Mouse (Mus musculus) lung, embryonic 14.5 days (tissue): ENCODE results near the gene Dohh. TPM values are rescaled to one million over a fixed set of nuclear protein-coding genes. Genes with fewer than 3 reads are reported as not detected.

ENCODE experiments used
- ATAC-seq: fragments of 200-750 bp; cut with Nextera tagmentation; 2 replicates; pipeline ENCODE4 v1.8.0; 2017; ENCODE audit warnings: mild to moderate bottlenecking, moderate TSS enrichment, moderate library complexity; ENCODE audit not compliant: insufficient read depth
- DNase-seq: peaks from one replicate; pipeline ENCODE4 v3.0.0-alpha.2; 2015
- H3K27ac ChIP-seq: fragments of 300-500 bp; sonication (generic); 2 replicates; pipeline ENCODE4 v1.5.1; 2014; ENCODE audit warnings: low read depth, mild to moderate bottlenecking, moderate library complexity
- H3K27me3 ChIP-seq: fragments of 300-500 bp; sonication (generic); 2 replicates; pipeline ENCODE4 v1.6.1; 2014; ENCODE audit warnings: low read length, control low read depth; ENCODE audit not compliant: insufficient read depth
- H3K36me3 ChIP-seq: fragments of 300-500 bp; sonication (generic); 2 replicates; pipeline ENCODE4 v1.6.1; 2014; ENCODE audit warnings: control low read depth; ENCODE audit not compliant: insufficient read depth
- H3K4me1 ChIP-seq: fragments of 300-500 bp; sonication (generic); 2 replicates; pipeline ENCODE4 v1.6.1; 2014; ENCODE audit warnings: antibody characterized with exemption, control low read depth; ENCODE audit not compliant: insufficient read depth
- H3K4me2 ChIP-seq: fragments of 300-500 bp; sonication (generic); 2 replicates; pipeline ENCODE4 v1.6.1; 2014; ENCODE audit warnings: mild to moderate bottlenecking
- H3K4me3 ChIP-seq: fragments of 300-500 bp; sonication (generic); 2 replicates; pipeline ENCODE4 v1.5.1; 2014; ENCODE audit warnings: low read depth, low read length
- H3K9ac ChIP-seq: fragments of 300-500 bp; sonication (generic); 2 replicates; pipeline ENCODE4 v1.6.1; 2014
- H3K9me3 ChIP-seq: fragments of 300-500 bp; sonication (generic); 2 replicates; pipeline ENCODE4 v1.6.1; 2016; ENCODE audit warnings: low read depth, low read length, control low read depth
- CTCF ChIP-seq: IDR thresholded peaks from 2 replicates; pipeline ENCODE4 v1.5.1; 2016; ENCODE audit warnings: antibody characterized with exemption, low read depth
- WGBS: fragments of 180-500 bp; shearing (Covaris S2); extraction: QIAGEN DNeasy Blood & Tissue Kit; methylation state at CpG from one replicate; pipeline ENCODE4 v1.1.7; 2014; 5-methylcytosine and 5-hydroxymethylcytosine counted together
- polyA plus RNA-seq: library from polyadenylated mRNA; unstranded; fragments of >200 nt; fragmentation: Nextera tagmentation; extraction: Ambion mirVana; gene quantifications from 2 replicates; pipeline ENCODE4 v1.2.1, GENCODE M21; 2014

Gene Dohh
- polyA plus RNA-seq, 1 experiment from 2014 or later: 67.0 TPM

- H3K9ac ChIP-seq: peak overlapping the region; percentile 47
- DNase-seq: no peak
Observed at GRCm38 (mm10) chr10:81423476-81424245, 39.4 kb downstream of the Dohh start.

GRCm38 (mm10) chr10:81424246-81425051 lies 40.2 kb downstream of the Dohh start:
- peak; percentile 74 for DNase-seq
- peak overlapping the region; percentile 71 for H3K4me3 ChIP-seq
- 7% methylated on average over 25 of the region's 25 CpGs for whole genome bisulfite sequencing

More at GRCm38 (mm10) chr10:81423476-81424245, 39.4 kb downstream of the Dohh start:
- no peaks in the 10 kb centered on the region for H3K9me3 ChIP-seq
- no peak for TF ChIP-seq CTCF
- peaks cover 12% of the 10 kb centered on the region; the same call in 1 of the 2 replicates for H3K4me1 ChIP-seq
- H3K4me3 ChIP-seq: no peak overlapping the region
- no peak for ATAC-seq
- 58% methylated on average over 4 of the region's 4 CpGs for WGBS
- H3K4me2 ChIP-seq: peak overlapping the region; percentile 82
- peaks cover 23% of the 10 kb centered on the region for H3K36me3 ChIP-seq
- no peaks in the 10 kb centered on the region; the same call in 1 of the 2 replicates for H3K27me3 ChIP-seq
- peak overlapping the region; percentile 83; the same call in 1 of the 2 replicates for H3K27ac ChIP-seq

GRCm38 (mm10) chr10:81425236-81425850 lies 41.1 kb downstream of the Dohh start:
- ATAC-seq: no peak
- Histone ChIP-seq H3K4me1 (peaks cover 8% of the 10 kb centered on the region; the same call in 1 of the 2 replicates), H3K9me3 (no peaks in the 10 kb centered on the region), H3K27ac (peak overlapping the region; percentile 83), H3K4me3 (peak overlapping the region; percentile 71), H3K9ac (peak overlapping the region; percentile 36), H3K36me3 (peaks cover 8% of the 10 kb centered on the region), H3K27me3 (no peaks in the 10 kb centered on the region; the same call in 1 of the 2 replicates), H3K4me2 (peak overlapping the region; percentile 82)
- TF ChIP-seq CTCF: no peak
- WGBS: 30% methylated on average over 10 of the region's 10 CpGs
- DNase-seq: peak; percentile 28

More at GRCm38 (mm10) chr10:81424246-81425051, 40.2 kb downstream of the Dohh start:
- ATAC-seq: peak; percentile 18; the same call in 1 of the 2 replicates
- no peaks in the 10 kb centered on the region for H3K9me3 ChIP-seq
- H3K27ac ChIP-seq: peak overlapping the region; percentile 83
- TF ChIP-seq CTCF: no peak
- peaks cover 8% of the 10 kb centered on the region; the same call in 1 of the 2 replicates for H3K4me1 ChIP-seq
- H3K27me3 ChIP-seq: no peaks in the 10 kb centered on the region; the same call in 1 of the 2 replicates
- H3K36me3 ChIP-seq: peaks cover 15% of the 10 kb centered on the region
- peak overlapping the region; percentile 47 for H3K9ac ChIP-seq
- peak overlapping the region; percentile 82 for H3K4me2 ChIP-seq

GRCm38 (mm10) chr10:81426081-81426671 lies 41.9 kb downstream of the Dohh start:
- H3K36me3 ChIP-seq: no peaks in the 10 kb centered on the region
- 2% methylated on average over 18 of the region's 33 CpGs for WGBS
- peak overlapping the region; percentile 82 for H3K4me2 ChIP-seq
- H3K9ac ChIP-seq: peak overlapping the region; percentile 82
- DNase-seq (peak; percentile 40), ATAC-seq (no peak)
- TF ChIP-seq CTCF: no peak
- peak overlapping the region; percentile 61; the same call in 1 of the 2 replicates for H3K27ac ChIP-seq
- H3K4me3 ChIP-seq: peak overlapping the region; percentile 71
- H3K27me3 ChIP-seq: no peaks in the 10 kb centered on the region; the same call in 1 of the 2 replicates
- peaks cover 8% of the 10 kb centered on the region; the same call in 1 of the 2 replicates for H3K4me1 ChIP-seq
- H3K9me3 ChIP-seq: no peaks in the 10 kb centered on the region

GRCm38 (mm10) chr10:81426897-81427296 lies 42.7 kb downstream of the Dohh start:
- DNase-seq (peak; percentile 64), ATAC-seq (no peak)
- Histone ChIP-seq H3K36me3 (no peaks in the 10 kb centered on the region), H3K4me3 (peak overlapping the region; percentile 71), H3K27ac (peak overlapping the region; percentile 61; the same call in 1 of the 2 replicates), H3K27me3 (no peaks in the 10 kb centered on the region; the same call in 1 of the 2 replicates), H3K4me1 (peaks cover 8% of the 10 kb centered on the region; the same call in 1 of the 2 replicates), H3K9me3 (no peaks in the 10 kb centered on the region), H3K4me2 (peak overlapping the region; percentile 82), H3K9ac (peak overlapping the region; percentile 82)
- under 1% methylated on average over 36 of the region's 38 CpGs for WGBS
- no peak for TF ChIP-seq CTCF

GRCm38 (mm10) chr10:81427327-81427726 lies 43.1 kb downstream of the Dohh start:
- Histone ChIP-seq H3K4me1 (peaks cover 8% of the 10 kb centered on the region; the same call in 1 of the 2 replicates), H3K4me2 (peak overlapping the region; percentile 82), H3K9ac (peak overlapping the region; percentile 82), H3K27ac (peak overlapping the region; percentile 12; the same call in 1 of the 2 replicates), H3K36me3 (no peaks in the 10 kb centered on the region), H3K27me3 (no peaks in the 10 kb centered on the region; the same call in 1 of the 2 replicates), H3K4me3 (peak overlapping the region; percentile 71), H3K9me3 (no peaks in the 10 kb centered on the region)
- DNase-seq (no peak), ATAC-seq (no peak)
- WGBS: 29% methylated on average over 3 of the region's 3 CpGs
- TF ChIP-seq CTCF: no peak
